Mouse (Mus musculus) myocyte (in vitro differentiated cells): ENCODE measurements at regions not wholly inside any gene's neighbourhood (a gene's known extent, or its start where the extent isn't known, plus 50 kb on each side); places are given as distances from the start of the nearest gene placed in this dataset.

Experiments
- H3K27me3 ChIP-seq: one replicate; pipeline ENCODE4 v1.6.1; 2011; ENCODE audit not compliant: control insufficient read depth, insufficient read depth, insufficient read length
- H3K36me3 ChIP-seq: one replicate; pipeline ENCODE4 v1.6.1; 2011; ENCODE audit not compliant: control insufficient read depth, insufficient read depth
- H3K4me2 ChIP-seq: one replicate; pipeline ENCODE4 v1.6.1; 2011; ENCODE audit warnings: low read depth, control low read depth
- H3K4me3 ChIP-seq: one replicate; pipeline ENCODE4 v1.5.1; 2011; ENCODE audit warnings: mild to moderate bottlenecking, control low read depth, moderate library complexity
- H3K79me2 ChIP-seq: one replicate; pipeline ENCODE4 v1.6.1; 2011; ENCODE audit not compliant: control insufficient read depth, insufficient read depth
- H3ac ChIP-seq: one replicate; pipeline ENCODE4 v1.6.1; 2011; ENCODE audit not compliant: control insufficient read depth, insufficient read length
- CEBPB ChIP-seq: IDR thresholded peaks from 2 replicates; pipeline ENCODE4 v1.6.1; 2011; ENCODE audit warnings: mild to moderate bottlenecking, moderate library complexity; ENCODE audit not compliant: poor library complexity, insufficient read depth, severe bottlenecking
- E2F4 ChIP-seq: IDR thresholded peaks from one replicate; pipeline ENCODE4 v1.6.1; 2011; ENCODE audit warnings: mild to moderate bottlenecking, control low read depth, moderate library complexity; ENCODE audit not compliant: insufficient read depth
- MAX ChIP-seq: IDR thresholded peaks from one replicate; pipeline ENCODE4 v1.6.1; 2011; ENCODE audit warnings: low read depth, mild to moderate bottlenecking, control low read depth
- MYOD1 ChIP-seq, 3 experiments: IDR thresholded peaks; one replicate each; pipeline ENCODE4 v1.6.1; 2011; ENCODE audit warnings: control low read depth in 2 of 3, low read depth in 2 of 3, mild to moderate bottlenecking in 2 of 3, moderate library complexity in 1 of 3; ENCODE audit not compliant: insufficient read length in 2 of 3, control insufficient read depth in 1 of 3
- MYOG ChIP-seq, 3 experiments: IDR thresholded peaks; one replicate each; pipeline ENCODE4 v1.6.1; 2011; ENCODE audit warnings: control low read depth in 2 of 3, low read depth in 2 of 3, mild to moderate bottlenecking in 2 of 3; ENCODE audit not compliant: insufficient read length in 2 of 3, control insufficient read depth in 1 of 3, insufficient read depth in 1 of 3
- POLR2A ChIP-seq: IDR thresholded peaks from one replicate; pipeline ENCODE4 v1.6.1; 2011; ENCODE audit warnings: low read depth, mild to moderate bottlenecking, control low read depth, moderate library complexity; ENCODE audit not compliant: insufficient read length
- POLR2AphosphoS2 ChIP-seq: IDR thresholded peaks from one replicate; pipeline ENCODE4 v1.6.1; 2011; ENCODE audit warnings: low read depth, control low read depth; ENCODE audit not compliant: insufficient read length
- REST ChIP-seq: IDR thresholded peaks from one replicate; pipeline ENCODE4 v1.6.1; 2011; ENCODE audit warnings: mild to moderate bottlenecking, control low read depth, moderate library complexity; ENCODE audit not compliant: insufficient read depth, insufficient read length
- SRF ChIP-seq: IDR thresholded peaks from one replicate; pipeline ENCODE4 v1.6.1; 2011; ENCODE audit warnings: low read depth; ENCODE audit not compliant: control insufficient read depth, insufficient read length
- TCF12 ChIP-seq: IDR thresholded peaks from one replicate; pipeline ENCODE4 v1.6.1; 2011; ENCODE audit warnings: mild to moderate bottlenecking, control low read depth; ENCODE audit not compliant: poor library complexity, insufficient read depth, severe bottlenecking
- TCF3 ChIP-seq: IDR thresholded peaks from one replicate; pipeline ENCODE4 v1.6.1; 2011; ENCODE audit warnings: low read depth, control low read depth; ENCODE audit not compliant: insufficient read length
- USF1 ChIP-seq: IDR thresholded peaks from one replicate; pipeline ENCODE4 v1.6.1; 2011; ENCODE audit warnings: low read depth, mild to moderate bottlenecking, control low read depth, moderate library complexity

GRCm38 (mm10) chr4:64269117-64269516 lies 222.3 kb upstream of the Tnc start:
- H3K27me3 ChIP-seq, result no peaks in the 10 kb centered on the region
- H3ac ChIP-seq, result no peak overlapping the region
- no peaks in the 10 kb centered on the region for H3K79me2 ChIP-seq
- no peak for TF ChIP-seq POLR2AphosphoS2
- no peak for TF ChIP-seq E2F4
- TF ChIP-seq TCF3, result no peak
- TF ChIP-seq USF1, result no peak
- TF ChIP-seq MYOG (IDR thresholded peaks at IDR 0.05; ENCODE audit: control insufficient read depth in 1 of 3, insufficient read depth in 1 of 3, insufficient read length in 2 of 3, low read depth in 2 of 3), result no peak
- TF ChIP-seq TCF12, result no peak
- TF ChIP-seq MAX, result no peak
- TF ChIP-seq MYOD1 (IDR thresholded peaks at IDR 0.05; ENCODE audit: control insufficient read depth in 1 of 3, insufficient read length in 2 of 3, low read depth in 2 of 3), result no peak
- no peak for TF ChIP-seq REST
- no peak for TF ChIP-seq CEBPB
- no peak for TF ChIP-seq SRF
- TF ChIP-seq POLR2A, result no peak
- no peaks in the 10 kb centered on the region for H3K36me3 ChIP-seq
- no peak overlapping the region for H3K4me2 ChIP-seq
- H3K4me3 ChIP-seq, result no peak overlapping the region

GRCm38 (mm10) chr4:64260473-64260872 lies 213.7 kb upstream of the Tnc start:
- no peaks in the 10 kb centered on the region for H3K36me3 ChIP-seq
- no peaks in the 10 kb centered on the region for H3K79me2 ChIP-seq
- H3K27me3 ChIP-seq, result no peaks in the 10 kb centered on the region
- H3K4me2 ChIP-seq, result no peak overlapping the region
- no peak overlapping the region for H3K4me3 ChIP-seq
- H3ac ChIP-seq, result no peak overlapping the region
- TF ChIP-seq POLR2AphosphoS2 (no peak), POLR2A (no peak), E2F4 (no peak), SRF (no peak)

GRCm38 (mm10) chr4:64260188-64260444 lies 213.3 kb upstream of the Tnc start:
- no peak overlapping the region for H3ac ChIP-seq
- no peak for TF ChIP-seq REST
- TF ChIP-seq TCF12, result no peak
- no peak for TF ChIP-seq TCF3
- no peak for TF ChIP-seq MYOD1 (IDR thresholded peaks at IDR 0.05; ENCODE audit: control insufficient read depth in 1 of 3, insufficient read length in 2 of 3, low read depth in 2 of 3)
- TF ChIP-seq POLR2A, result no peak
- TF ChIP-seq POLR2AphosphoS2, result no peak
- TF ChIP-seq MAX, result no peak
- TF ChIP-seq SRF, result no peak
- no peak for TF ChIP-seq E2F4
- TF ChIP-seq CEBPB, result no peak
- TF ChIP-seq USF1, result no peak
- no peak for TF ChIP-seq MYOG (IDR thresholded peaks at IDR 0.05; ENCODE audit: control insufficient read depth in 1 of 3, insufficient read depth in 1 of 3, insufficient read length in 2 of 3, low read depth in 2 of 3)
- H3K36me3 ChIP-seq, result no peaks in the 10 kb centered on the region
- no peaks in the 10 kb centered on the region for H3K79me2 ChIP-seq
- no peak overlapping the region for H3K4me2 ChIP-seq
- no peak overlapping the region for H3K4me3 ChIP-seq
- H3K27me3 ChIP-seq, result no peaks in the 10 kb centered on the region

- Histone ChIP-seq H3K4me2 (no peak overlapping the region), H3K4me3 (no peak overlapping the region), H3K27me3 (no peaks in the 10 kb centered on the region), H3K36me3 (no peaks in the 10 kb centered on the region), H3ac (no peak overlapping the region), H3K79me2 (no peaks in the 10 kb centered on the region)
- no peak for TF ChIP-seq MYOD1 (IDR thresholded peaks at IDR 0.05; ENCODE audit: control insufficient read depth in 1 of 3, insufficient read length in 2 of 3, low read depth in 2 of 3)
- TF ChIP-seq POLR2AphosphoS2, result no peak
- TF ChIP-seq TCF12, result no peak
- no peak for TF ChIP-seq POLR2A
- TF ChIP-seq E2F4, result no peak
- TF ChIP-seq REST, result no peak
- TF ChIP-seq CEBPB, result no peak
- TF ChIP-seq SRF, result no peak
- TF ChIP-seq USF1, result no peak
- TF ChIP-seq TCF3, result no peak
- TF ChIP-seq MAX, result no peak
- no peak for TF ChIP-seq MYOG (IDR thresholded peaks at IDR 0.05; ENCODE audit: control insufficient read depth in 1 of 3, insufficient read depth in 1 of 3, insufficient read length in 2 of 3, low read depth in 2 of 3)
Measured at GRCm38 (mm10) chr4:64259348-64260187, 212.8 kb upstream of the Tnc start.

- no peak for TF ChIP-seq MAX
- TF ChIP-seq E2F4, result no peak
- TF ChIP-seq POLR2AphosphoS2, result no peak
- no peak for TF ChIP-seq TCF12
- TF ChIP-seq USF1, result no peak
- no peak for TF ChIP-seq TCF3
- no peak for TF ChIP-seq MYOD1 (IDR thresholded peaks at IDR 0.05; ENCODE audit: control insufficient read depth in 1 of 3, insufficient read length in 2 of 3, low read depth in 2 of 3)
- no peak for TF ChIP-seq POLR2A
- no peak for TF ChIP-seq MYOG (IDR thresholded peaks at IDR 0.05; ENCODE audit: control insufficient read depth in 1 of 3, insufficient read depth in 1 of 3, insufficient read length in 2 of 3, low read depth in 2 of 3)
- no peak for TF ChIP-seq CEBPB
- TF ChIP-seq SRF, result no peak
- TF ChIP-seq REST, result no peak
- Histone ChIP-seq H3K4me3 (no peak overlapping the region), H3K27me3 (no peaks in the 10 kb centered on the region), H3K4me2 (no peak overlapping the region), H3K36me3 (no peaks in the 10 kb centered on the region), H3K79me2 (no peaks in the 10 kb centered on the region), H3ac (no peak overlapping the region)
Measured at GRCm38 (mm10) chr4:64255253-64255652, 208.4 kb upstream of the Tnc start.
